Mouse (Mus musculus): ENCODE results near the gene Lrrc10. TPM values are rescaled to one million over a fixed set of nuclear protein-coding genes. Genes with fewer than 3 reads are reported as not detected.

Lrrc10 gene
- total and polyA plus RNA-seq, 3 experiments = 0.18 TPM; not detected in 2

GRCm38 (mm10) chr10:117004695-117005094, 40.4 kb upstream of the Lrrc10 start:
- H3K9me3 ChIP-seq (replicated peaks; ENCODE audit: insufficient read depth, low read length) = no peaks in the 10 kb centered on the region
- H3K36me3 ChIP-seq (ENCODE audit: control insufficient read depth in 1 of 2, insufficient read depth in 2 of 2, low read length in 2 of 2) = no peaks in the 10 kb centered on the region
- no peak for DNase-seq (ENCODE audit: low read depth, low spot score)
- no peaks in the 10 kb centered on the region for H3K79me2 ChIP-seq (ENCODE audit: control insufficient read depth, insufficient read depth, low read length, poor library complexity)
- peaks cover 0 to 4% of the 10 kb centered on the region in 2 experiments; a peak in 2 of 4 replicates for H3K27me3 ChIP-seq (ENCODE audit: control insufficient read depth in 1 of 2, insufficient read depth in 2 of 2, low read length in 2 of 2)
- H3K27ac ChIP-seq (ENCODE audit: control insufficient read depth, low read depth, low read length) = no peak overlapping the region
- TF ChIP-seq ELF1 (IDR thresholded peaks at IDR 0.05; ENCODE audit: low read depth, low read length) (no peak), GABPA (IDR thresholded peaks at IDR 0.05; ENCODE audit: low read depth, low read length) (no peak), POLR2AphosphoS5 (IDR thresholded peaks at IDR 0.05; ENCODE audit: borderline replicate concordance, low read depth, low read length) (no peak), SIN3A (IDR thresholded peaks at IDR 0.05; ENCODE audit: low read length) (no peak), TAL1 (IDR thresholded peaks at IDR 0.05; ENCODE audit: low read length) (no peak), JUND (IDR thresholded peaks at IDR 0.05; ENCODE audit: low read depth, low read length) (no peak), HCFC1 (IDR thresholded peaks at IDR 0.05; ENCODE audit: low read depth, low read length) (no peak), MEF2A (IDR thresholded peaks at IDR 0.05; ENCODE audit: extremely low read depth, insufficient replicate concordance, low read depth, low read length, poor library complexity, severe bottlenecking) (no peak), ETS1 (IDR thresholded peaks at IDR 0.05; ENCODE audit: low read depth, low read length) (no peak), POLR2AphosphoS2 (IDR thresholded peaks at IDR 0.05; ENCODE audit: low read length) (no peak), CHD2 (IDR thresholded peaks at IDR 0.05; ENCODE audit: low read length) (no peak), ZMIZ1 (IDR thresholded peaks at IDR 0.05; ENCODE audit: low read depth, low read length) (no peak), TCF12 (IDR thresholded peaks at IDR 0.05; ENCODE audit: low read depth, low read length) (no peak), MAFK (IDR thresholded peaks at IDR 0.05; ENCODE audit: borderline replicate concordance, low read depth, low read length) (no peak), MXI1 (IDR thresholded peaks at IDR 0.05; ENCODE audit: low read depth, low read length) (no peak), MYB (IDR thresholded peaks at IDR 0.05; ENCODE audit: low read depth, low read length) (no peak), EP300 (IDR thresholded peaks at IDR 0.05; ENCODE audit: low read depth in 1 of 2, low read length in 2 of 2) (no peak), UBTF (IDR thresholded peaks at IDR 0.05; ENCODE audit: borderline replicate concordance, insufficient read depth, low read depth, low read length) (no peak), BHLHE40 (IDR thresholded peaks at IDR 0.05; ENCODE audit: borderline replicate concordance, low read depth, low read length) (no peak), ZNF384 (IDR thresholded peaks at IDR 0.05; ENCODE audit: low read depth, low read length) (no peak)
- no peak overlapping the region for H3K4me3 ChIP-seq (ENCODE audit: control insufficient read depth in 1 of 2, insufficient read depth in 1 of 2, low read depth in 2 of 2, low read length in 2 of 2)
- no peak overlapping the region for H3K9ac ChIP-seq (ENCODE audit: control insufficient read depth, low read depth, low read length, poor library complexity, severe bottlenecking)
- H3K4me1 ChIP-seq (ENCODE audit: control insufficient read depth in 1 of 2, insufficient read depth in 2 of 2, low read length in 2 of 2) = no peaks in the 10 kb centered on the region

All from MEL (cell line).